Mouse (Mus musculus): ENCODE measurements around the gene Olfr1239.

- TF ChIP-seq CTCF (IDR thresholded peaks at IDR 0.05; ENCODE audit: control insufficient read depth, insufficient read depth, low read length) (no peak), POLR2A (IDR thresholded peaks at IDR 0.05; ENCODE audit: borderline replicate concordance, control insufficient read depth, low read depth, low read length) (no peak)
Observed at GRCm38 (mm10) chr2:89414557-89414956, 5.7 kb downstream of the Olfr1239 start.

Data from bone marrow, adult 2 months (tissue).